Mouse (Mus musculus) midbrain, embryonic 12.5 days (tissue): ENCODE results near the gene Vmn1r203. TPM values are rescaled to one million over a fixed set of nuclear protein-coding genes. Genes with fewer than 3 reads are reported as not detected.
A peak's percentile ranks its signal among the peaks of the same experiment; 100 is the strongest.
"Not testable (repeated sequence)": the region's sequence is repeated elsewhere in the genome, so short reads cannot be mapped to it uniquely, and the experiment has no call there.

Experiments
- ATAC-seq: fragments of 200-750 bp; cut with Nextera tagmentation; 2 replicates; pipeline ENCODE4 v1.8.0; 2017; ENCODE audit warnings: low read depth, moderate TSS enrichment, moderate library complexity; ENCODE audit not compliant: low FRiP score
- H3K27ac ChIP-seq: fragments of 300-500 bp; sonication (generic); replicated peaks from 2 replicates; pipeline ENCODE4 v1.5.1; 2016; ENCODE audit warnings: mild to moderate bottlenecking
- H3K27me3 ChIP-seq: fragments of 300-500 bp; sonication (generic); 2 replicates; pipeline ENCODE4 v1.6.1; 2016; ENCODE audit warnings: mild to moderate bottlenecking
- H3K36me3 ChIP-seq: fragments of 300-500 bp; sonication (generic); 2 replicates; pipeline ENCODE4 v1.6.1; 2016
- H3K4me1 ChIP-seq: fragments of 300-500 bp; sonication (generic); 2 replicates; pipeline ENCODE4 v1.6.1; 2016
- H3K4me2 ChIP-seq: fragments of 300-500 bp; sonication (generic); replicated peaks from 2 replicates; pipeline ENCODE4 v1.6.1; 2016; ENCODE audit warnings: mild to moderate bottlenecking, moderate library complexity
- H3K4me3 ChIP-seq: fragments of 300-500 bp; sonication (generic); 2 replicates; pipeline ENCODE4 v1.5.1; 2016; ENCODE audit warnings: mild to moderate bottlenecking
- H3K9ac ChIP-seq: fragments of 300-500 bp; sonication (generic); replicated peaks from 2 replicates; pipeline ENCODE4 v1.6.1; 2016; ENCODE audit warnings: mild to moderate bottlenecking, moderate library complexity
- H3K9me3 ChIP-seq: fragments of 300-500 bp; sonication (generic); 2 replicates; pipeline ENCODE4 v1.6.1; 2016; ENCODE audit warnings: mild to moderate bottlenecking
- WGBS: fragments of 180-500 bp; shearing (Covaris S2); methylation state at CpG from one replicate; pipeline ENCODE4 v1.1.7; 2016; 5-methylcytosine and 5-hydroxymethylcytosine counted together
- polyA plus RNA-seq: library from polyadenylated mRNA; unstranded; fragments of >200 nt; fragmentation: Nextera tagmentation; extraction: Ambion mirVana; gene quantifications from 2 replicates; pipeline ENCODE4 v1.2.1, GENCODE M21; 2016

The Vmn1r203 gene
- not detected in 2 replicates for polyA plus RNA-seq

- ATAC-seq: no peak
- H3K9ac ChIP-seq: no peak within 1 kb of the TSS
- no peak within 1 kb of the TSS for H3K4me3 ChIP-seq
- no peak within 1 kb of the TSS for H3K27ac ChIP-seq
- no peaks in the 10 kb centered on the region for H3K27me3 ChIP-seq
- no peaks in the 10 kb centered on the region for H3K36me3 ChIP-seq
- no peak within 1 kb of the TSS for H3K4me2 ChIP-seq
- no peaks in the 10 kb centered on the region for H3K9me3 ChIP-seq
- H3K4me1 ChIP-seq: no peaks in the 10 kb centered on the region
Observed at GRCm38 (mm10) chr13:22517814-22518213, at the start of gene Vmn1r203. Gene Vmn1r203 (plus strand): TSS chr13:22518114.

GRCm38 (mm10) chr13:22471623-22472022 lies 46.3 kb upstream of the Vmn1r203 start, which contains the start of gene Vmn1r201:
Gene Vmn1r201 (plus strand): TSS chr13:22471923.
- H3K4me3 ChIP-seq: no peak within 1 kb of the TSS
- H3K27ac ChIP-seq: no peak within 1 kb of the TSS
- WGBS: 80% methylated on average over 1 of the region's 1 CpGs
- no peaks in the 10 kb centered on the region for H3K4me1 ChIP-seq
- H3K9ac ChIP-seq: no peak within 1 kb of the TSS
- no peak for ATAC-seq
- no peaks in the 10 kb centered on the region for H3K36me3 ChIP-seq
- H3K9me3 ChIP-seq: no peaks in the 10 kb centered on the region
- H3K27me3 ChIP-seq: no peaks in the 10 kb centered on the region
- no peak within 1 kb of the TSS for H3K4me2 ChIP-seq

GRCm38 (mm10) chr13:22502431-22502830 lies 15.5 kb upstream of the Vmn1r203 start:
- WGBS: 58% methylated on average over 3 of the region's 3 CpGs
- H3K9ac ChIP-seq: no peak overlapping the region
- H3K4me3 ChIP-seq: no peak overlapping the region
- no peak overlapping the region for H3K27ac ChIP-seq
- no peak overlapping the region for H3K4me2 ChIP-seq
- no peaks in the 10 kb centered on the region for H3K4me1 ChIP-seq
- ATAC-seq: peak; percentile 89
- no peaks in the 10 kb centered on the region for H3K9me3 ChIP-seq
- H3K36me3 ChIP-seq: no peaks in the 10 kb centered on the region
- no peaks in the 10 kb centered on the region for H3K27me3 ChIP-seq

GRCm38 (mm10) chr13:22505281-22505680 lies 12.6 kb upstream of the Vmn1r203 start, which contains the start of gene Vmn1r202:
Gene Vmn1r202 (minus strand): TSS chr13:22505381.
- Histone ChIP-seq H3K27ac (no peak within 1 kb of the TSS), H3K36me3 (no peaks in the 10 kb centered on the region), H3K9me3 (no peaks in the 10 kb centered on the region), H3K4me2 (no peak within 1 kb of the TSS), H3K9ac (no peak within 1 kb of the TSS), H3K27me3 (no peaks in the 10 kb centered on the region), H3K4me1 (no peaks in the 10 kb centered on the region), H3K4me3 (no peak within 1 kb of the TSS)
- ATAC-seq: no peak

- not testable (repeated sequence) for H3K27me3 ChIP-seq, H3K4me2 ChIP-seq, H3K36me3 ChIP-seq, H3K9ac ChIP-seq, H3K4me3 ChIP-seq, H3K27ac ChIP-seq, H3K9me3 ChIP-seq, ATAC-seq, H3K4me1 ChIP-seq
- WGBS: 79% methylated on average over 1 of the region's 1 CpGs
Observed at GRCm38 (mm10) chr13:22552898-22553297, 35.0 kb downstream of the Vmn1r203 start, which contains the start of gene Vmn1r204. Gene Vmn1r204 (plus strand): TSS chr13:22553198.

- WGBS: 82% methylated on average over 3 of the region's 3 CpGs
Observed at GRCm38 (mm10) chr13:22574911-22575310, 57.0 kb downstream of the Vmn1r203 start.

More at GRCm38 (mm10) chr13:22574911-22575310, 57.0 kb downstream of the Vmn1r203 start:
- ATAC-seq, H3K9ac ChIP-seq, H3K27ac ChIP-seq, H3K27me3 ChIP-seq, H3K9me3 ChIP-seq, H3K4me2 ChIP-seq, H3K36me3 ChIP-seq, H3K4me1 ChIP-seq, H3K4me3 ChIP-seq: not testable (repeated sequence)

Other genes starting within 250 kb of the Vmn1r203 start
- gene Vmn1r195, start 247.6 kb upstream of the Vmn1r203 start, polyA plus RNA-seq: not detected in 2 replicates
- not detected in 2 replicates for gene Vmn1r196, start 228.2 kb upstream of the Vmn1r203 start, polyA plus RNA-seq
- gene Vmn1r197, start 193.5 kb upstream of the Vmn1r203 start, polyA plus RNA-seq: not detected in 2 replicates
- not detected in 2 replicates for gene Vmn1r198, start 167.8 kb upstream of the Vmn1r203 start, polyA plus RNA-seq
- not detected in 2 replicates for gene Vmn1r199, start 138.3 kb upstream of the Vmn1r203 start, polyA plus RNA-seq
- not detected in 2 replicates for gene Vmn1r200, start 127.7 kb upstream of the Vmn1r203 start, polyA plus RNA-seq
- gene Vmn1r201, start 46.2 kb upstream of the Vmn1r203 start, polyA plus RNA-seq: not detected in 2 replicates
- not detected in 2 replicates for gene Vmn1r202, start 12.7 kb upstream of the Vmn1r203 start, polyA plus RNA-seq
- not detected in 2 replicates for gene Vmn1r204, start 35.1 kb downstream of the Vmn1r203 start, polyA plus RNA-seq
- not detected in 2 replicates for gene Vmn1r205, start 74.9 kb downstream of the Vmn1r203 start, polyA plus RNA-seq
- gene Vmn1r206, start 106.1 kb downstream of the Vmn1r203 start, polyA plus RNA-seq: not detected in 2 replicates
- gene Vmn1r207-ps, start 211.5 kb downstream of the Vmn1r203 start, polyA plus RNA-seq: not detected in 2 replicates